8 mouse cellular contexts compared by ENCODE assay signal in genomic region chr1:131097700-131098094, GRCm38 (mm10). TPM values are rescaled to one million over a fixed set of nuclear protein-coding genes. Genes with fewer than 3 reads are reported as not detected.
DNase-seq lines count a peak whose midpoint lies in the region; ATAC-seq lines count a peak whose summit lies in the region.

Mapkapk2 (minus strand) TSS chr1:131097826.

- intact Hi-C loops in left cerebral cortex, postnatal 14 days (cut with DNase I): no loop called here

- ATAC-seq in activated CD4-positive, CD25-positive, alpha-beta regulatory T cell, adult 4 months: peak; percentile 76
- ATAC-seq in common myeloid progenitor, adult 5-6 weeks (replicated peaks; ENCODE audit: low read depth, poor library complexity, severe bottlenecking): peak; percentile 82

- DNase-seq in gastrocnemius, adult 8-10 months (ENCODE audit: low spot score in 2 of 2): peak; percentile 78 to 83
- peak; percentile 72 for DNase-seq in hindlimb bud, embryonic 11.5 days (ENCODE audit: extremely low spot score, low read depth, low spot score)
- DNase-seq in left cerebral cortex, postnatal 14 days (ENCODE audit: low spot score in 2 of 2): peak; percentile 88
- DNase-seq in mesoderm, embryonic 11.5 days (ENCODE audit: low read depth, low spot score): peak; percentile 96
- DNase-seq in right cerebral cortex, postnatal 36 days (ENCODE audit: low spot score in 2 of 2): peak; percentile 78 to 81
- peak; percentile 97 for DNase-seq in yolk sac, embryonic 10.5 days (ENCODE audit: low spot score)

RNA-seq across cellular contexts. Expression of gene Mapkapk2, which starts in this region (rescaled TPM):
- 10 to 100 TPM; 11.5 to 11.9 TPM for polyA plus RNA-seq in activated CD4-positive, CD25-positive, alpha-beta regulatory T cell, adult 4 months (2017; shearing (Covaris generic))
- 124 and 128 TPM in 2 replicates for total RNA-seq in common myeloid progenitor, adult 5-6 weeks (2017)
- 100 to 1,000 TPM; 215 to 257 (median 231) TPM for total RNA-seq in gastrocnemius, adult 8-10 months (2022)
- 10 to 100 TPM; 25.1 to 26.0 TPM for total RNA-seq in left cerebral cortex, postnatal 14 days (2021)

Comparison
In these comparisons a context has a peak if more than half of its experiments do, and no peak if none do; other contexts are left out.
1. Peak in every context shown above with its lines: DNase-seq and ATAC-seq.